Mouse (Mus musculus) embryonic facial prominence, embryonic 13.5 days (tissue): ENCODE measurements around the gene Ung. TPM values are rescaled to one million over a fixed set of nuclear protein-coding genes. Genes with fewer than 3 reads are reported as not detected.
A peak's percentile ranks its signal among the peaks of the same experiment; 100 is the strongest.

ENCODE experiments used
- ATAC-seq: fragments of 200-750 bp; cut with Nextera tagmentation; 2 replicates; pipeline ENCODE4 v1.8.0; 2017; ENCODE audit warnings: low read depth; ENCODE audit not compliant: insufficient number of reproducible peaks, insufficient read depth, low FRiP score, low TSS enrichment
- H3K27ac ChIP-seq: fragments of 300-500 bp; sonication (generic); 2 replicates; pipeline ENCODE4 v1.5.1; 2015; ENCODE audit warnings: moderate library complexity, mild to moderate bottlenecking, inconsistent platforms
- H3K27me3 ChIP-seq: fragments of 300-500 bp; sonication (generic); 2 replicates; pipeline ENCODE4 v1.6.1; 2015; ENCODE audit warnings: mild to moderate bottlenecking, inconsistent platforms
- H3K36me3 ChIP-seq: fragments of 300-500 bp; sonication (generic); 2 replicates; pipeline ENCODE4 v1.6.1; 2015; ENCODE audit warnings: mild to moderate bottlenecking, inconsistent platforms
- H3K4me1 ChIP-seq: fragments of 300-500 bp; sonication (generic); 2 replicates; pipeline ENCODE4 v1.6.1; 2015; ENCODE audit warnings: inconsistent platforms
- H3K4me2 ChIP-seq: fragments of 300-500 bp; sonication (generic); 2 replicates; pipeline ENCODE4 v1.6.1; 2015; ENCODE audit warnings: moderate library complexity, mild to moderate bottlenecking, inconsistent platforms
- H3K4me3 ChIP-seq: fragments of 300-500 bp; sonication (generic); 2 replicates; pipeline ENCODE4 v1.5.1; 2015; ENCODE audit warnings: mild to moderate bottlenecking, inconsistent platforms
- H3K9ac ChIP-seq: fragments of 300-500 bp; sonication (generic); 2 replicates; pipeline ENCODE4 v1.6.1; 2015; ENCODE audit warnings: mild to moderate bottlenecking, inconsistent platforms
- H3K9me3 ChIP-seq: fragments of 300-500 bp; sonication (generic); 2 replicates; pipeline ENCODE4 v1.6.1; 2016; ENCODE audit warnings: inconsistent platforms
- WGBS: fragments of 180-500 bp; shearing (Covaris S2); methylation state at CpG from one replicate; pipeline ENCODE4 v1.1.7; 2015; ENCODE audit warnings: mixed read lengths; 5-methylcytosine and 5-hydroxymethylcytosine counted together
- polyA plus RNA-seq: library from polyadenylated mRNA; unstranded; fragments of >200 nt; fragmentation: Nextera tagmentation; extraction: Ambion mirVana; gene quantifications from 2 replicates; pipeline ENCODE4 v1.2.1, GENCODE M21; 2015

Gene Ung
- polyA plus RNA-seq, 1 experiment from 2014 or later = 48.2 TPM

- 83% methylated on average over 6 of the region's 6 CpGs for WGBS
- Histone ChIP-seq H3K27me3 (no peaks in the 10 kb centered on the region), H3K4me1 (no peaks in the 10 kb centered on the region), H3K9ac (no peak overlapping the region), H3K4me2 (no peak overlapping the region), H3K9me3 (no peaks in the 10 kb centered on the region), H3K4me3 (no peak overlapping the region), H3K27ac (no peak overlapping the region), H3K36me3 (peaks cover 94% of the 10 kb centered on the region)
- no peak for ATAC-seq
These were observed 16.9 kb upstream of the Ung start for GRCm38 (mm10) chr5:114113334-114113733.

GRCm38 (mm10) chr5:114115030-114115429 is 15.2 kb upstream of the Ung start:
- H3K27ac ChIP-seq = no peak overlapping the region
- H3K27me3 ChIP-seq = no peaks in the 10 kb centered on the region
- no peaks in the 10 kb centered on the region for H3K4me1 ChIP-seq
- no peak overlapping the region for H3K4me3 ChIP-seq
- H3K4me2 ChIP-seq = no peak overlapping the region
- no peak overlapping the region for H3K9ac ChIP-seq
- no peaks in the 10 kb centered on the region for H3K9me3 ChIP-seq
- WGBS = 80% methylated on average over 5 of the region's 5 CpGs
- H3K36me3 ChIP-seq = peaks cover 94% of the 10 kb centered on the region
- no peak for ATAC-seq

GRCm38 (mm10) chr5:114116586-114116985 is 13.6 kb upstream of the Ung start:
- peaks cover 94% of the 10 kb centered on the region for H3K36me3 ChIP-seq
- no peak overlapping the region for H3K27ac ChIP-seq
- no peak overlapping the region for H3K9ac ChIP-seq
- H3K4me1 ChIP-seq = no peaks in the 10 kb centered on the region
- no peak for ATAC-seq
- no peak overlapping the region for H3K4me3 ChIP-seq
- H3K9me3 ChIP-seq = no peaks in the 10 kb centered on the region
- WGBS = 90% methylated on average over 7 of the region's 7 CpGs
- no peak overlapping the region for H3K4me2 ChIP-seq
- no peaks in the 10 kb centered on the region for H3K27me3 ChIP-seq

- Histone ChIP-seq H3K27me3 (no peaks in the 10 kb centered on the region), H3K27ac (no peak overlapping the region), H3K4me3 (no peak overlapping the region), H3K4me2 (no peak overlapping the region), H3K9me3 (no peaks in the 10 kb centered on the region), H3K4me1 (no peaks in the 10 kb centered on the region), H3K36me3 (peaks cover 93% of the 10 kb centered on the region), H3K9ac (no peak overlapping the region)
- 84% methylated on average over 4 of the region's 4 CpGs for WGBS
- no peak for ATAC-seq
These were observed 10.4 kb upstream of the Ung start for GRCm38 (mm10) chr5:114119806-114120205.

- 89% methylated on average over 3 of the region's 3 CpGs for WGBS
- H3K4me2 ChIP-seq = no peak overlapping the region
- H3K9me3 ChIP-seq = no peaks in the 10 kb centered on the region
- peaks cover 13% of the 10 kb centered on the region for H3K4me1 ChIP-seq
- no peak overlapping the region for H3K4me3 ChIP-seq
- peaks cover 47% of the 10 kb centered on the region for H3K36me3 ChIP-seq
- no peaks in the 10 kb centered on the region for H3K27me3 ChIP-seq
- no peak overlapping the region for H3K27ac ChIP-seq
- no peak overlapping the region for H3K9ac ChIP-seq
- no peak for ATAC-seq
These were observed 4.2 kb upstream of the Ung start for GRCm38 (mm10) chr5:114126008-114126407.

GRCm38 (mm10) chr5:114126499-114127244 is 3.5 kb upstream of the Ung start:
- H3K27me3 ChIP-seq = no peaks in the 10 kb centered on the region
- no peak overlapping the region for H3K9ac ChIP-seq
- H3K36me3 ChIP-seq = peaks cover 40% of the 10 kb centered on the region
- no peaks in the 10 kb centered on the region for H3K9me3 ChIP-seq
- peak overlapping the region; percentile 96 for H3K4me2 ChIP-seq
- peaks cover 18% of the 10 kb centered on the region for H3K4me1 ChIP-seq
- no peak overlapping the region for H3K27ac ChIP-seq
- 75% methylated on average over 7 of the region's 7 CpGs for WGBS
- ATAC-seq = no peak
- peak overlapping the region; percentile 68 for H3K4me3 ChIP-seq

- peak; percentile 29; the same call in 1 of the 2 replicates for ATAC-seq
- peak within 1 kb of the TSS; percentile 80 for H3K9ac ChIP-seq
- no peaks in the 10 kb centered on the region for H3K9me3 ChIP-seq
- peak within 1 kb of the TSS; percentile 96 for H3K4me2 ChIP-seq
- no peaks in the 10 kb centered on the region for H3K27me3 ChIP-seq
- peak within 1 kb of the TSS; percentile 68 for H3K4me3 ChIP-seq
- peak within 1 kb of the TSS; percentile 92 for H3K27ac ChIP-seq
- H3K4me1 ChIP-seq = peaks cover 28% of the 10 kb centered on the region
- under 1% methylated on average over 69 of the region's 69 CpGs for WGBS
- H3K36me3 ChIP-seq = peaks cover 31% of the 10 kb centered on the region
These were observed 2.5 kb upstream of the Ung start, which contains the start of gene Alkbh2 for GRCm38 (mm10) chr5:114127374-114128349. Alkbh2 (minus strand) TSS chr5:114128218.

GRCm38 (mm10) chr5:114129550-114130210 is 506 bp upstream of the Ung start:
- ATAC-seq = no peak
- Histone ChIP-seq H3K4me3 (peak overlapping the region; percentile 84), H3K9me3 (no peaks in the 10 kb centered on the region), H3K27me3 (no peaks in the 10 kb centered on the region), H3K27ac (no peak overlapping the region), H3K9ac (peak overlapping the region; percentile 77; the same call in 1 of the 2 replicates), H3K36me3 (peaks cover 20% of the 10 kb centered on the region; the same call in 1 of the 2 replicates), H3K4me1 (peaks cover 43% of the 10 kb centered on the region), H3K4me2 (peak overlapping the region; percentile 97)
- WGBS = 79% methylated on average over 15 of the region's 15 CpGs

- Histone ChIP-seq H3K27ac (peak overlapping the region; percentile 74), H3K4me1 (peaks cover 43% of the 10 kb centered on the region), H3K9me3 (no peaks in the 10 kb centered on the region), H3K27me3 (no peaks in the 10 kb centered on the region), H3K4me3 (peak overlapping the region; percentile 84), H3K4me2 (peak overlapping the region; percentile 97), H3K36me3 (0 out of 2 replicates have a peak, but pooled peaks cover 15% of the 10 kb centered on the region), H3K9ac (peak overlapping the region; percentile 77)
- under 1% methylated on average over 86 of the region's 87 CpGs for WGBS
- ATAC-seq = peak; percentile 98
These were observed 723 bp downstream of the Ung start for GRCm38 (mm10) chr5:114130698-114131520.

- H3K36me3 ChIP-seq = peaks cover 20% of the 10 kb centered on the region; the same call in 1 of the 2 replicates
- H3K27ac ChIP-seq = peak overlapping the region; percentile 74
- WGBS = under 1% methylated on average over 15 of the region's 15 CpGs
- H3K9me3 ChIP-seq = no peaks in the 10 kb centered on the region
- peak overlapping the region; percentile 97 for H3K4me2 ChIP-seq
- no peaks in the 10 kb centered on the region for H3K27me3 ChIP-seq
- H3K9ac ChIP-seq = peak overlapping the region; percentile 77
- ATAC-seq = no peak
- H3K4me3 ChIP-seq = peak overlapping the region; percentile 84
- H3K4me1 ChIP-seq = peaks cover 43% of the 10 kb centered on the region
These were observed 1.3 kb downstream of the Ung start for GRCm38 (mm10) chr5:114131521-114131840.
